Mouse (Mus musculus): ENCODE results near the gene Fshb. TPM values are rescaled to one million over a fixed set of nuclear protein-coding genes. Genes with fewer than 3 reads are reported as not detected.

Gene Fshb
- polyA plus RNA-seq (2015; fragmentation: Nextera tagmentation; extraction: Ambion mirVana) = not detected in 2 replicates

DNA sequence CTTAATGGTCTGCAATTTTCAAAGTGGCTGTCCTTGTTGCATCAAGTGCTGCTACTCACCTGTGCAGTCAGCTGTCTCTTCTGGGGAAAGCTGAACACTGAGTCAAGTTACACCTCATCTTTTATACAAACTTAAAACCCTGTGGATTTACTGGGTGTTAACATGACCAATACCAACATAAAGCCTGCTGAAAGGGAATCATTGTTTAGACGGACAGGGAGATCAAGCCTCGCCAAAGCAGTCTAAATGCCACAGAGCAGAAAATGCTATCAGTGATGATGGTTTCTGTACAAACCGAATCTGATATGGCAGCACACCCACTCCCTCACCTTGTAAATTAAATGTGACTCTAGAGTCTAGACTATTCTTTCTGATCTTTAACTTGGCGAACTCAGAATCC is at the start of gene Fshb:
Gene Fshb, minus strand, starts transcription at position 101 of the 400 bp plus-strand sequence.
- Histone ChIP-seq H3K9me3 (no peaks in the 10 kb centered on the region), H3K4me2 (no peak within 1 kb of the TSS), H3K27me3 (no peaks in the 10 kb centered on the region), H3K9ac (no peak within 1 kb of the TSS), H3K27ac (no peak within 1 kb of the TSS), H3K36me3 (no peaks in the 10 kb centered on the region), H3K4me1 (no peaks in the 10 kb centered on the region), H3K4me3 (no peak within 1 kb of the TSS)
- WGBS = 72% methylated on average over 4 of the region's 4 CpGs
- ATAC-seq (ENCODE audit: insufficient number of reproducible peaks, insufficient read depth, low FRiP score, low TSS enrichment, low read depth) = no peak

GRCm38 (mm10) chr2:107084256-107084655 is 24.8 kb upstream of the Fshb start:
- no peak overlapping the region for H3K4me2 ChIP-seq
- ATAC-seq (ENCODE audit: insufficient number of reproducible peaks, insufficient read depth, low FRiP score, low TSS enrichment, low read depth) = no peak
- H3K4me1 ChIP-seq = no peaks in the 10 kb centered on the region
- 29% methylated on average over 2 of the region's 2 CpGs for whole genome bisulfite sequencing
- no peak overlapping the region for H3K4me3 ChIP-seq
- no peaks in the 10 kb centered on the region for H3K9me3 ChIP-seq
- H3K36me3 ChIP-seq = no peaks in the 10 kb centered on the region
- H3K27ac ChIP-seq = no peak overlapping the region
- no peaks in the 10 kb centered on the region for H3K27me3 ChIP-seq
- H3K9ac ChIP-seq = no peak overlapping the region

DNA sequence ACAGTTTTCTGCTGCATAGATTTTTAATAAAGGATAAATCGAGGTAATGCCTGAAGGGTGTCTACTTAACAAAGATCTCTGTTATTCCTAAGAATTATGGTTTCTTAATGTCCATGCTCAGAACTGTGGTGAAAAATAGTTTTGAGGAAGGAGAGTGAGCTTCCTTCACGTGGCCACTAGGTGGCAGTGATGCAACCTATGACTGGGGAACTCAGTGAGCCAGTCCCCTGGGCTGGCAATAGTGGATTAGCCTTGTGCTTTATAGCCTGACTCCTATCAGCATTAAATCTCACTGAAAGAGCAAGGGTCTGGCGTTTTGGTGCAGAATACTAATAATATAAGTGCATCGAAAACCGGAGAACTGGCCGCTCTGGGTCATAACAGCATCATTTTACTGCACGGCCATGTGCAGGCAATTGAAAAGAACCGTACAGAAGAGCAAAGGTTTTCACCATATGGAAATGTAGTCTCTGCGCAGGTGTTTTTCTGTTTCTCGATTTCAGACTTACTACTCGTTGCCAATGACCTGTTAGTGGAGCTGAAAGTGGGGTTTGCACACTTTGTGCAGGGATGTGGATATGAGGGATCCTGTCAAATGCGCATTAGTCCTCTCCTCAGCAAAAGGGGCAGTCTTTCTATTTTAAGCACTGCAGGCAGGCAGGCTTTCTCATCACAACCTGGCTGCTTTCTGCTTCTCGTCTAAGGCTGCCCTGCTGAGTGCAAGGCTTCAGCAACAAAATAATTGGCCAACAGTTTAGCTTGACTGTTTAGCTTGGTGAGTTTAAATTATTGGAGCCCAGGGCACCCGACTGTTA is 23.8 kb upstream of the Fshb start:
- WGBS = 48% methylated on average over 14 of the region's 14 CpGs
- Histone ChIP-seq H3K4me2 (no peak overlapping the region), H3K4me3 (no peak overlapping the region), H3K36me3 (no peaks in the 10 kb centered on the region), H3K27me3 (no peaks in the 10 kb centered on the region), H3K4me1 (no peaks in the 10 kb centered on the region), H3K9me3 (no peaks in the 10 kb centered on the region), H3K27ac (no peak overlapping the region), H3K9ac (no peak overlapping the region)
- ATAC-seq (ENCODE audit: insufficient number of reproducible peaks, insufficient read depth, low FRiP score, low TSS enrichment, low read depth) = no peak

DNA sequence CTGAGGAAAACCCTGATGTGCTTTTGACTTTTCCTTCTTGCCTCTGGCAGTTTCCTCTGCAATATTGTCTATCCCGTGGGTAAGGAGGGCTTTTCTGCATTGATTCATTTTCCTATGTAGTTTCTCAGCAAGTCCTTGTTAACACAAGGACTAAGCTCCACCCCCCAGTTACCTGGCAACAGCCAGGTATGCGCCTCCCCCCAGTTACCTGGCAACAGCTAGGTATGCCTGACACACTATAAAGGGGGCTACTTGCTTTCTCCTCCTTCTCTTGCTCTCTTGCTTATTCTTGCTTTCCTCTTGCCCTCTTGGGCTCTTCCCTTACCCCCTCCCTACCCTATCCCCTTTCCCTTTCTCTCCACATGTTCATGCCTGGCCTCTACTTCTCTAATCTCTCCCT is 3.8 kb upstream of the Fshb start:
- Histone ChIP-seq H3K4me3 (no peak overlapping the region), H3K4me1 (no peaks in the 10 kb centered on the region), H3K9ac (no peak overlapping the region), H3K4me2 (no peak overlapping the region), H3K36me3 (no peaks in the 10 kb centered on the region), H3K27me3 (no peaks in the 10 kb centered on the region), H3K9me3 (no peaks in the 10 kb centered on the region), H3K27ac (no peak overlapping the region)
- 31% methylated on average over 2 of the region's 2 CpGs for WGBS
- peak; percentile 37; the same call in 1 of the 2 replicates for ATAC-seq (ENCODE audit: insufficient number of reproducible peaks, insufficient read depth, low FRiP score, low TSS enrichment, low read depth)

- Histone ChIP-seq H3K27me3 (no peaks in the 10 kb centered on the region), H3K4me2 (no peak overlapping the region), H3K4me3 (no peak overlapping the region), H3K9me3 (no peaks in the 10 kb centered on the region), H3K27ac (no peak overlapping the region), H3K36me3 (no peaks in the 10 kb centered on the region), H3K9ac (no peak overlapping the region), H3K4me1 (no peaks in the 10 kb centered on the region)
- ATAC-seq (ENCODE audit: insufficient number of reproducible peaks, insufficient read depth, low FRiP score, low TSS enrichment, low read depth) = no peak
Observed at GRCm38 (mm10) chr2:107045955-107046354, 13.5 kb downstream of the Fshb start.

GRCm38 (mm10) chr2:107040816-107041215 is 18.6 kb downstream of the Fshb start:
- H3K9me3 ChIP-seq = no peaks in the 10 kb centered on the region
- no peak for ATAC-seq (ENCODE audit: insufficient number of reproducible peaks, insufficient read depth, low FRiP score, low TSS enrichment, low read depth)
- H3K4me3 ChIP-seq = no peak overlapping the region
- H3K4me2 ChIP-seq = no peak overlapping the region
- H3K27ac ChIP-seq = no peak overlapping the region
- WGBS = 89% methylated on average over 4 of the region's 4 CpGs
- H3K4me1 ChIP-seq = no peaks in the 10 kb centered on the region
- H3K9ac ChIP-seq = no peak overlapping the region
- no peaks in the 10 kb centered on the region for H3K36me3 ChIP-seq
- no peaks in the 10 kb centered on the region for H3K27me3 ChIP-seq

GRCm38 (mm10) chr2:107035980-107036379 is 23.5 kb downstream of the Fshb start:
- no peak overlapping the region for H3K27ac ChIP-seq
- no peak overlapping the region for H3K4me2 ChIP-seq
- no peak for ATAC-seq (ENCODE audit: insufficient number of reproducible peaks, insufficient read depth, low FRiP score, low TSS enrichment, low read depth)
- no peak overlapping the region for H3K4me3 ChIP-seq
- no peaks in the 10 kb centered on the region for H3K9me3 ChIP-seq
- H3K4me1 ChIP-seq = no peaks in the 10 kb centered on the region
- no peaks in the 10 kb centered on the region for H3K36me3 ChIP-seq
- WGBS = 82% methylated on average over 2 of the region's 2 CpGs
- H3K9ac ChIP-seq = no peak overlapping the region
- H3K27me3 ChIP-seq = no peaks in the 10 kb centered on the region

- H3K9me3 ChIP-seq = no peaks in the 10 kb centered on the region
- ATAC-seq (ENCODE audit: insufficient number of reproducible peaks, insufficient read depth, low FRiP score, low TSS enrichment, low read depth) = no peak
- H3K36me3 ChIP-seq = no peaks in the 10 kb centered on the region
- H3K27me3 ChIP-seq = no peaks in the 10 kb centered on the region
- WGBS = 65% methylated on average over 4 of the region's 4 CpGs
- no peak overlapping the region for H3K27ac ChIP-seq
- H3K4me3 ChIP-seq = no peak overlapping the region
- no peaks in the 10 kb centered on the region for H3K4me1 ChIP-seq
- H3K4me2 ChIP-seq = no peak overlapping the region
- no peak overlapping the region for H3K9ac ChIP-seq
Observed at GRCm38 (mm10) chr2:107024694-107025093, 34.8 kb downstream of the Fshb start.

DNA sequence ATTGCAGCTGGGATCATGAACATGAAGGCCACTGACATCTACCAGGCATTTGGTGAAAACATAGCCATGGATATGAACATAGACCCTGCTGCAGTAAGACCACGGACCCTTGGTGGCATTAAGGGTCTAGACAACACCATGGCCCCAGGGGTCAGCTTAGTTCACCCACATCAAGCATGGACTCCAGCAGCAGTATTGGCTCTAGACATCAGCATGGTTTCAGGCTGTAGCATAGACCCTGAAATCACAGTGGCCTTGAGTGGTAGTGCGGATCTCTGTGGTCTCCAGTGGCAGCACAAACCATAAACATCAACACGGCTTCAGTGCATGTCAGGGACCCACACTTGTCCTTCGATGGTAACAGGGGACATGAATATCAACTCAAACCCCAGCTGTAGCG is 36.7 kb downstream of the Fshb start:
- H3K27ac ChIP-seq = no peak overlapping the region
- H3K4me3 ChIP-seq = no peak overlapping the region
- no peak overlapping the region for H3K9ac ChIP-seq
- WGBS = 96% methylated on average over 5 of the region's 5 CpGs
- no peaks in the 10 kb centered on the region for H3K4me1 ChIP-seq
- ATAC-seq (ENCODE audit: insufficient number of reproducible peaks, insufficient read depth, low FRiP score, low TSS enrichment, low read depth) = 0 out of 2 replicates have a peak, but pooled peaks have one; percentile 6
- no peaks in the 10 kb centered on the region for H3K27me3 ChIP-seq
- H3K4me2 ChIP-seq = no peak overlapping the region
- H3K36me3 ChIP-seq = no peaks in the 10 kb centered on the region
- no peaks in the 10 kb centered on the region for H3K9me3 ChIP-seq

- Histone ChIP-seq H3K36me3 (no peaks in the 10 kb centered on the region), H3K9me3 (no peaks in the 10 kb centered on the region), H3K4me2 (no peak overlapping the region), H3K4me3 (no peak overlapping the region), H3K4me1 (no peaks in the 10 kb centered on the region), H3K27me3 (no peaks in the 10 kb centered on the region), H3K9ac (no peak overlapping the region), H3K27ac (no peak overlapping the region)
- 52% methylated on average over 2 of the region's 2 CpGs for WGBS
- no peak for ATAC-seq (ENCODE audit: insufficient number of reproducible peaks, insufficient read depth, low FRiP score, low TSS enrichment, low read depth)
Observed at GRCm38 (mm10) chr2:107019331-107019730, 40.1 kb downstream of the Fshb start.

DNA sequence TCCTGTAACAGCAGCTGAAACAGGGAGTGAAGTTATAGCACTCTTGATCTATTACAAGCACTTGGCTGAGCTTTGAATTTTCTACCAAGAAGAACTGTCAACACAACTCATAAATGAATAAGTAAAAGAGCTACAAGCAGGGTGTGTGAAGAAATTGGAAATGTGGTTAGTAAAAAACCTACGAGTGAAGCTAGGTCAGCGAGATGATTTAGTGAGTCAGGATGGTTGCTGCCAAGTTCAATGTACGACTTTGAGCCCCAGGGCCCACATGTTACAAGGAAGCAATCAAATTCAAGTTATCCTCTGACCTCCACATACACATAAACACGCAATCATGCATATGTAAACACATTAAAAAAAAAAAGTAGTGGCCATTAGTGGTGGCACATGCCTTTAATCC is 46.3 kb downstream of the Fshb start:
- Histone ChIP-seq H3K27ac (no peak overlapping the region), H3K36me3 (no peaks in the 10 kb centered on the region), H3K4me2 (no peak overlapping the region), H3K27me3 (no peaks in the 10 kb centered on the region), H3K4me3 (no peak overlapping the region), H3K9ac (no peak overlapping the region), H3K9me3 (0 out of 2 replicates have a peak, but pooled peaks cover 3% of the 10 kb centered on the region), H3K4me1 (no peaks in the 10 kb centered on the region)
- no peak for ATAC-seq (ENCODE audit: insufficient number of reproducible peaks, insufficient read depth, low FRiP score, low TSS enrichment, low read depth)
- WGBS = 89% methylated on average over 4 of the region's 4 CpGs

DNA sequence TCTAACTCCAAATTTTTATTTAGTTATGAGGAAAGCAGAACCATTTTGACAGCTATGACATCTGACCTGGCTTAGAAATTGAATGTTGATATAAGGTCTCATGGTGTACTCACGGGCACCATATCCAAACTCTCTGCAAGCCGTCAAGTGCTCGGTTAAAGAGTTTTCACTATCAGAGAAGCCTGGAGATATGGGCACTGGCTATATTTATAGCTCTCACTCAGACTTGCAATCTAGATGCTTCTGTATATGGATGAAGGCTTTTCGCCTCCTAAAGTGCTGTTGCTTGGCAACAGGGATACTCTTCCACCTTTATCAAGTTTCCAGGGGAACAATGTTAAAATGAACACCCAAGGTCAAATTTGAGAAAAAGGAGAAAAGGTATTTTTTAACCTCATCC is 47.1 kb downstream of the Fshb start:
- H3K27me3 ChIP-seq = no peaks in the 10 kb centered on the region
- H3K4me2 ChIP-seq = no peak overlapping the region
- H3K9ac ChIP-seq = no peak overlapping the region
- no peaks in the 10 kb centered on the region for H3K36me3 ChIP-seq
- H3K9me3 ChIP-seq = 0 out of 2 replicates have a peak, but pooled peaks cover 3% of the 10 kb centered on the region
- no peak overlapping the region for H3K27ac ChIP-seq
- no peaks in the 10 kb centered on the region for H3K4me1 ChIP-seq
- ATAC-seq (ENCODE audit: insufficient number of reproducible peaks, insufficient read depth, low FRiP score, low TSS enrichment, low read depth) = no peak
- 90% methylated on average over 4 of the region's 4 CpGs for WGBS
- no peak overlapping the region for H3K4me3 ChIP-seq

Measured in embryonic facial prominence, embryonic 13.5 days (tissue).